22 mouse cellular contexts compared by ENCODE assay signal in genomic region chrX:56606536-56606935, GRCm38 (mm10). TPM values are rescaled to one million over a fixed set of nuclear protein-coding genes. Genes with fewer than 3 reads are reported as not detected.
"Had no signal": no experiment of that assay in that cellular context is flagged by ENCODE, and none has a peak within 500 bp of the region (broad histone marks: within the 10 kb centered on the region; RNA-seq: fewer than 3 reads in every experiment).

No protein-coding gene starts in this region.

- DNase-seq: lung, postnatal 14 days; right cerebral cortex, postnatal 14 days; thymus, adult 2 months; thymus, postnatal 25 days; thymus, postnatal 4 days had no signal

- H3K36me3 ChIP-seq: lung, embryonic 15.5 days; midbrain, embryonic 13.5 days; midbrain, embryonic 15.5 days; neural tube, embryonic 12.5 days; stomach, embryonic 15.5 days had no signal

- ATAC-seq: midbrain, embryonic 13.5 days; midbrain, embryonic 15.5 days had no signal

- H3K9me3 ChIP-seq: lung, embryonic 15.5 days; megakaryocyte, embryonic 14.5 days; midbrain, embryonic 13.5 days; midbrain, embryonic 15.5 days; neural tube, embryonic 12.5 days; stomach, embryonic 15.5 days had no signal

- H3K4me1 ChIP-seq: lung, embryonic 15.5 days; neural tube, embryonic 12.5 days; stomach, embryonic 15.5 days had no signal

- H3K4me3 ChIP-seq: lung, embryonic 15.5 days; midbrain, embryonic 13.5 days; midbrain, embryonic 15.5 days; neural tube, embryonic 12.5 days; stomach, embryonic 15.5 days had no signal

- H3K27me3 ChIP-seq: lung, embryonic 15.5 days; midbrain, embryonic 13.5 days; midbrain, embryonic 15.5 days; neural tube, embryonic 12.5 days; stomach, embryonic 15.5 days had no signal

- H3K9ac ChIP-seq: lung, embryonic 15.5 days; midbrain, embryonic 13.5 days; midbrain, embryonic 15.5 days; neural tube, embryonic 12.5 days; stomach, embryonic 15.5 days had no signal

- H3K27ac ChIP-seq: lung, embryonic 15.5 days; macrophage; midbrain, embryonic 13.5 days; midbrain, embryonic 15.5 days; neural tube, embryonic 12.5 days; stomach, embryonic 15.5 days; stomach, postnatal 0 days had no signal

- H3K4me2 ChIP-seq: lung, embryonic 15.5 days; midbrain, embryonic 11.5 days; midbrain, embryonic 13.5 days; midbrain, embryonic 15.5 days; neural tube, embryonic 12.5 days; stomach, embryonic 15.5 days had no signal

RNA-seq across cellular contexts. Expression of gene Gm648, which starts 57.1 kb away (rescaled TPM):
- total RNA-seq: megakaryocyte progenitor cell, adult 5-6 weeks; midbrain, postnatal 0 days; monocyte, adult 5-6 weeks; neutrophil, adult 5-6 weeks had no signal
- polyA plus RNA-seq: lung, adult 2 months; macrophage; midbrain, embryonic 11.5 days; neural tube, embryonic 12.5 days; neural tube, embryonic 14.5 days; spleen, adult 2 months; stomach, embryonic 15.5 days; stomach, postnatal 0 days; urinary bladder, adult 2 months had no signal
